Mouse (Mus musculus): Measurements from ENCODE around the gene Nhlh1.

Gene Nhlh1

DNA sequence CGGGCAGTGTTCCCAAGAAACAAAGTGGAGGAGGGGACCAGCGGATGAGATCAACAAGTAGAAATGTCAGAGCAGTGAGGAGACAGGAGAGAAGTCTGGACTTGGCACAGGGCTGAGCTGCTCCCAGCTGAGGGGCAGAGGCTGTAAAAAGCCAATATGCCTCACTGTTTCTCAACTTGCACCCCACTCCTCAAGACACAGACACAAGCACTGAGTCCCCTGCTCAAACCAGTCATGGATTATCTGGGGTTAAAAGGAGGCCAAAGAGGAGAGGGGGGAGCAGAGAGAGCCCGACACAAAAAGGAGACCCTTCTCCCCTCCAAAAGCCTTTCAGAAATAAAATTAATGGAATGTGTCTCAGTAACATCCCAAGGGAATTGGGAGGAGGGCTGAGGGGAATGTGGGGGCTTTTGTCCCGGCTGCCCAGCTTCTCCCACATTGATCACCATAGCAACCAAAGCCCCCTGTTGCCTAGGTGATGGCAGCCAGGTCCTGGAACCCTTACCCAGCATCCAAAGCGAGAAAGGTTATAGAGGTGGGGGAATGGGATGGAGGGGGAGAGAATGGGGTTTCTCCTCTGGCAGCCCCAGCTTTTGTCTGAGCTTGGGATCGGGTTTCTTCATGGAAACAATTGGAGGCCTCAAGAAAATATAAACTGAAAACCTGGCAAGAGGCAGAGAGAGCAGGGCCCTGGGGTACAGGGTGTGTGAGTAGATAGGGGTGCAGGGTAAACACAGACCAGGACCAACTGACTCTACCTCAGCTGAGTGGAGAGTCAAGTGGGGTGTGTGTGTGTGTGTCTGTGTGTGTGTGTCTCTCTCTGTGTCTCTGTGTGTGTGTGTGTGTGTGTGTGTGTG, 40.5 kb downstream of the Nhlh1 start:
- DNase-seq (ENCODE audit: low read depth): no peak

DNA sequence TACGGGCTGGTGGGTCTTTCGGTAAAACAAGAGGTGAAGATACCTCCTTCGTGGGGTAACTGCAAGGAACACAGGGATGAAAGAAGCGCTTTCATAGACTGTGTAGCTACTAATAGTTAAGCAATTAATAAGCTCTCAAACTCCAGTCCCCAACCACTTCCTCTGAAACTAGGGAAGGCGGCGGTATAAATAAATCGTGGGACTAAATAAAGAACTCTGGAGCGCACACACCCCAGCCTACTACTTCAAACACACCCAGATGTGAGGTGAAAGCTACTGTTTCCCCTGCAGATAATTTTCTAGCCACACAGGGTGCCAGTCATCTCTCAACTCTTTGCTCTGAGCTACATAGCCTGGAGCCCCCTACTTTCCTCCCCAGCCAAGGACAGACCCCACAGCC, 41.3 kb downstream of the Nhlh1 start:
- no peak for DNase-seq (ENCODE audit: low read depth)

DNA sequence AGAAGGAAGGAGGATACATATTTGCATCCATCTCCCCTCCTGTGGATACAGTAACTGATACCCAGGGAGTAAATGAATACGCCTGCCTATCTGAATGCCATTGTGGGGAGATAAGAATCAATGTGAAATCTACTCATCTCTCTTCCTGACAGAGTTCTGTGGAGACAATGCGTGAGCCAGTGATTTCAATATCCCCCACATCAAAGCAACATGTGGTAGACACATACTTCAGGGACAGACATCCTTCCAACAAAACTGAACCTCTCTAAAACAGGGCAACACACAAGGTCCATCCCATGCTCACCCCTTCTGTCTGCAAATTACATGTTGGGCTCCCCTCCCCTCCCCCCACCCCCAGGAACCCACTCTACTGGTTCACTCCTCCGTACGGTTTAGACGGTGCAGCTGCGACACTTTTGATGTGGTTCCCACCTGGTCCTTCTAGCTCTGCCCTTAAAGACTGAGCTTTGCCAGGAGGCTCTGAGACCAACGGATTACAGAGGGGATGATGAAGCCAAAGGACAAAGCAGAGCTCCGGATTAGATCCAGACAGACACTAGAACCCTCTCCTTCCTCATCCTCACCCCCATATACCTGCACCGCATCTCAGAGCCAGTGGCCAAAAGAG, 41.9 kb downstream of the Nhlh1 start:
- DNase-seq (ENCODE audit: low read depth): no peak

DNA sequence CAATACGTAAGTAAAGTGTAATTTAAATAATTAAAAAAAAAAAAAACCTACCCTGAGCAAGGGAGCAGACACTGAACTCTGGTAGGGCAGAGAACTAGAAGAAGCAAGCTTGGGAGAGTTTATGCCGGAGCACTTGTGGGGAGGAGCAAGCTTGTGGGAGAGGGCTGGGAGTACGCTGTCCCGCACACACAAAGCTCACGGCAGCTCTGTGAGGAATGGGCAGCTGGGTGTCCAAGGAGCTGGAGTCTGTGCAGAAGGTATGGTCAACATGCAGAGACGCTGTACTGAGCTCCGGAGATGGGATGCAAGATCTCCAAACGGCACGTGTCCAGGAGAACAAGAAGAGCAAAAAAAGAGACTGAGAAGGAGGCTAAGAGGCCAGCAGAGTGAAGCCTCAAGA, 42.6 kb downstream of the Nhlh1 start:
- DNase-seq (ENCODE audit: low read depth): no peak

- DNase-seq (ENCODE audit: low read depth): no peak
Measured at GRCm38 (mm10) chr1:172012030-172012429, 45.3 kb downstream of the Nhlh1 start.

DNA sequence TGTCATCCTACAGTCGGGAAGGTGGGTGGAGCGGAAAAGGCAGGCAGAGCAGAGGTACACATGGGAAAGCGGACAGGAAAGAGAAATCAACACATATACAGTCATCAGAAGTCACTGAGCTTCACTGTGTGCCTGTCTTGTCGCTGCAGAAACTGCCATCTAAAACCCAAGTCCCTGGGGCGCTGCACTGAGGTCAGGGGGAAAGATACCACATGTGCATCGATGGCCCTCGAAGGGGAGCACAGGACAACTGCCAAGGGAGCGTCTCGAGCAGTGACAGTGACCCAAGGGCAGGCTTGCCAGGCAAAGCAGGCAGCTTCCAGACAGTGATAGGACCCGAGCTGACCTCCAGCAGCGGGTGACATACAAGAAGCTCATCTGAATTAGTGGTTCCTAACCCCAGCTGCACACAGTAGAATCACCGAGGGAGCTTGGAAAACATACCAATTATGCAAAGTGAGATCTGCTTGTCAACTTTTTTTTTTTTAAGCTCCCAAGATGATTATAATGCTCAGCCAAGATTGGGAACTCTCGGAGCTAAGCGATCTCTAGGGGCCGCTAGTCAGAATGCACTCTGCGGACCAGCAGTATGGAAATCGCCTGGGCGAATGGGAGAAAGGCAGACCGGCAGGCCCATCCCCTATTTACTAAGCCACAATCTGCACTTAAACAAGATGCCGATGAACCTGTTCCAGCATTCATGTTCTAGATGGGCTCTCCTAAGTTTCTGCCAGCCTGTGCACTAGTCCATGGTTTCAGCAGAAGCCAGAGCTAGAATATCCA, 47.1 kb downstream of the Nhlh1 start:
- DNase-seq (ENCODE audit: low read depth): no peak

- no peak for DNase-seq (ENCODE audit: low read depth)
Measured at GRCm38 (mm10) chr1:172009406-172009805, 48.0 kb downstream of the Nhlh1 start.

DNA sequence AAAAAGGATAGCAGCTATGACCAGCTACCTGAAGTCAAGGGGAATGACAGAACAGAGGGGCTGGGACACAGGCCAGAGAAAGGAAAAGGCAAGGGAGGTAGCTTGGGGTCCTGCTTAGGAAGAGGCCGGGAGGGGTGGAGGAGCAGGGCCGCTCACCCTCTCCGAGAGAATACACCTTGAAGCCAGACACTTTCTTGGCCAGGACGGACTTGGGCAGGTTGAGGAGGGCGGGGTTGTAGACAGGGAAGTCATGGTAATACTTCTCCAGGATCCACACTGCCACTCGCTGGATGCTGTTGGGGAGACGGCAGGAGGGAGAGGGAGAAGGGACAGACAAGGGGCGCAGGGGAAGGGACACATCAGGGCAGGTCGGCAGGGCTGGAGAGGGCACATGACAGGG, 49.0 kb downstream of the Nhlh1 start:
- no peak for DNase-seq (ENCODE audit: low read depth)

DNA sequence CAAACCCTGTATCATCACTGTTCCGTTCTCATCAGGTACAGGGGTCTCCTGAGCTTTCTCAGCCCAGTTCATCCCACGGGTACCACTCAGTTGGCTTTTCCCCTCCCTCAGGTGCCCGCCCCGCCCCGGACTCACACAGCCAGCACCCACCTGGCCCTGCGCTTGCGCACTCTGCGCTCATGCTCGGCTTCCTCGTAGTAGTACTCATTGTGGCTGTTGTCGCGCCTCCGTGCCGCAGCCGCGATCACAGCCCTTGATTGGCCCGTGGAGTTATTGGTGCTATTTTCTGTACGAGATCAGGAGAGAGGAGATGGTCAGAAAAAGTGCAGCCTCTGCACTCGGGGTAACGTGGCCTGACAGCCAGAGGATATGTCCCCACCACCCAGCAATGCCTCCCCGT, 49.6 kb downstream of the Nhlh1 start:
- no peak for DNase-seq (ENCODE audit: low read depth)
